Mouse (Mus musculus) heart, embryonic 13.5 days (tissue): Measurements from ENCODE around the gene Syne1. TPM values are rescaled to one million over a fixed set of nuclear protein-coding genes. Genes with fewer than 3 reads are reported as not detected.

Experiments
- ATAC-seq: fragments of 200-750 bp; cut with Nextera tagmentation; 2 replicates; pipeline ENCODE4 v1.8.0; 2017; ENCODE audit warnings: moderate TSS enrichment; ENCODE audit not compliant: insufficient number of reproducible peaks, low FRiP score, low TSS enrichment; ENCODE audit errors: extremely low read depth
- H3K27ac ChIP-seq: fragments of 300-500 bp; sonication (generic); replicated peaks from 2 replicates; pipeline ENCODE4 v1.5.1; 2015; ENCODE audit warnings: moderate library complexity, mild to moderate bottlenecking, inconsistent platforms
- H3K27me3 ChIP-seq: fragments of 300-500 bp; sonication (generic); replicated peaks from 2 replicates; pipeline ENCODE4 v1.6.1; 2015; ENCODE audit warnings: mild to moderate bottlenecking, inconsistent platforms
- H3K36me3 ChIP-seq: fragments of 300-500 bp; sonication (generic); 2 replicates; pipeline ENCODE4 v1.6.1; 2015; ENCODE audit warnings: mild to moderate bottlenecking, inconsistent platforms
- H3K4me1 ChIP-seq: fragments of 300-500 bp; sonication (generic); 2 replicates; pipeline ENCODE4 v1.6.1; 2015; ENCODE audit warnings: inconsistent platforms
- H3K4me2 ChIP-seq: fragments of 300-500 bp; sonication (generic); 2 replicates; pipeline ENCODE4 v1.6.1; 2015; ENCODE audit warnings: inconsistent platforms, mild to moderate bottlenecking, moderate library complexity
- H3K4me3 ChIP-seq: fragments of 300-500 bp; sonication (generic); 2 replicates; pipeline ENCODE4 v1.5.1; 2015; ENCODE audit warnings: moderate library complexity, mild to moderate bottlenecking, inconsistent platforms
- H3K9ac ChIP-seq: fragments of 300-500 bp; sonication (generic); 2 replicates; pipeline ENCODE4 v1.6.1; 2015; ENCODE audit warnings: inconsistent platforms, mild to moderate bottlenecking, moderate library complexity
- H3K9me3 ChIP-seq: fragments of 300-500 bp; sonication (generic); 2 replicates; pipeline ENCODE4 v1.6.1; 2016; ENCODE audit warnings: inconsistent platforms
- WGBS: fragments of 180-500 bp; shearing (Covaris S2); methylation state at CpG from one replicate; pipeline ENCODE4 v1.1.7; 2015; ENCODE audit warnings: mixed read lengths; 5-methylcytosine and 5-hydroxymethylcytosine counted together
- polyA plus RNA-seq: library from polyadenylated mRNA; unstranded; fragments of >200 nt; fragmentation: Nextera tagmentation; extraction: Ambion mirVana; gene quantifications from 2 replicates; pipeline ENCODE4 v1.2.1, GENCODE M21; 2015

Gene Syne1
- polyA plus RNA-seq, 1 experiment from 2014 or later = 14.6 TPM

GRCm38 (mm10) chr10:5197356-5197755 lies 353.9 kb downstream of the Syne1 start:
- peaks cover 11% of the 10 kb centered on the region for H3K4me1 ChIP-seq
- H3K36me3 ChIP-seq = peaks cover 33% of the 10 kb centered on the region
- H3K4me2 ChIP-seq = no peak overlapping the region
- H3K27me3 ChIP-seq = no peaks in the 10 kb centered on the region
- H3K27ac ChIP-seq = no peak overlapping the region
- no peaks in the 10 kb centered on the region for H3K9me3 ChIP-seq
- no peak overlapping the region for H3K4me3 ChIP-seq
- no peak for ATAC-seq
- 66% methylated on average over 2 of the region's 2 CpGs for WGBS
- H3K9ac ChIP-seq = no peak overlapping the region

DNA sequence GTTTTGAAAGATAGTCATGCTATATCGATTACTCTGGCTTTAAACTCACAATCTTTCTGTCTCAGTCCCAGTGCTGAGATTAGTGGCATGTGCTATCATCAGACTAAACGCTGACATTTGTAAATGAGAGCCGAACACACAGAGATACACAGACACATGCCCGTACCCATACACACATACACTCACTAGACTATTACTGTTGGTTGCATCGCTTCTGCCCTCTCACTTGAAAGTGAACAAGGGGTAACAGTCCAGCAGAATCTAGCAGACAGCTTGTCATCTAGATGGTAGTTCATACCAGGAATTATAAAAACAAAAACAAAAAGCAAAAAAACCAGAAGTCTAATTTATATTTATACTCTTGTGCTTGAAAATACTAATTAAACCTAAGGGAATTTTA lies 355.0 kb downstream of the Syne1 start:
- H3K4me3 ChIP-seq = no peak overlapping the region

DNA sequence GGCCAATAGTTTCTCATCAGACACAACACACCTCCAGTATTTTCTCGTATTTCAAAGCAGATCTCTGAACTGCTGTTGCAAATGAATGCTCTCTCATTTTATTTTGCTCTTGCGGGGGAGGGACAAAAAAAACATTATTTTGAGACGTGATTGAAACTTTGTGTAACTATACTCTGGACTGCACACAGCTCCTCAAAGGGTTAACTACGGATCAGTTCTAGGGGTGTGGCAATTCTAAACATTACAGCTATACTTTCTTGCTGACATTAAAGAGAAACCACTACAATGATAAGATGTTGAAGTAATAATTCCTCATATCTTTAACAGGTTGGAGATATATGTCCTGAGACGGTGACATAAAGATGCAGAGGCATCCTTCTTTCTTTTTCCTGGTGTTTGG lies 356.0 kb downstream of the Syne1 start:
- H3K4me3 ChIP-seq = no peak overlapping the region
- H3K9me3 ChIP-seq = no peaks in the 10 kb centered on the region
- peaks cover 26% of the 10 kb centered on the region for H3K36me3 ChIP-seq
- H3K27me3 ChIP-seq = no peaks in the 10 kb centered on the region
- H3K4me1 ChIP-seq = peaks cover 11% of the 10 kb centered on the region
- 60% methylated on average over 5 of the region's 5 CpGs for WGBS
- H3K27ac ChIP-seq = peak overlapping the region; percentile 88
- no peak overlapping the region for H3K9ac ChIP-seq
- peak overlapping the region; percentile 80 for H3K4me2 ChIP-seq
- no peak for ATAC-seq

More for the DNA sequence above, 355.0 kb downstream of the Syne1 start:
- WGBS = 84% methylated on average over 5 of the region's 5 CpGs
- Histone ChIP-seq H3K9me3 (no peaks in the 10 kb centered on the region), H3K27ac (no peak overlapping the region), H3K27me3 (no peaks in the 10 kb centered on the region), H3K9ac (no peak overlapping the region), H3K4me1 (peaks cover 11% of the 10 kb centered on the region), H3K36me3 (peaks cover 24% of the 10 kb centered on the region), H3K4me2 (no peak overlapping the region)
- ATAC-seq = no peak

DNA sequence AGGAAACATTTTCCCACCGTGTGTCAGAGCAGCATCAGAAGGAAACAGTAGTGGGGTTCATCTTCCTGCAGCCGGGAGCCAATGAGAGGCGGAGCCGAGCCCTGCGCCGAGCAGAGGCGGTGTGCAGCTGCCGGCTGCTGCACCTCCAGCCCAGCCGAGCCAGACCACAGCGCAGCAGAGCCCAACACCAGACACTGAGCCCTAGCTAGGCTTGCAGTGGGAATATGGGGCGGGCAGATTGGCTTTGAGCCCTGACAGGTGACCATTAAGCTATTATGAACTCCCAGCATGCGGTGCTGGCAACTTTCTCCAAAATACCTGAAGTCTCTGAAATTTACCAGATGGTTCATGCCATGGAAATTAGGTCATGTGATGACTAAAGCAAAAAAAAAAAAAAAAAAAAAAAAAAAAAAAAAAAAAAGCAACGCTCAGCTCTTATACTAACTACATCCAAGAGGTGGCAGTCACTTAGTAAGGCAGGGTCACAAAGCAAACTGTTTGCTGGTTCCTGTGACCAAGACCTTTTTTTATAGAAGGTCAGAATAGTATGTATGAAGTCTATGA lies 356.5 kb downstream of the Syne1 start:
- peak overlapping the region; percentile 80 for H3K4me2 ChIP-seq
- H3K9ac ChIP-seq = peak overlapping the region; percentile 79
- no peaks in the 10 kb centered on the region for H3K27me3 ChIP-seq
- no peaks in the 10 kb centered on the region for H3K9me3 ChIP-seq
- peak overlapping the region; percentile 88 for H3K27ac ChIP-seq
- peak overlapping the region; percentile 60 for H3K4me3 ChIP-seq
- H3K36me3 ChIP-seq = peaks cover 26% of the 10 kb centered on the region
- H3K4me1 ChIP-seq = peaks cover 11% of the 10 kb centered on the region
- peak; percentile 78 for ATAC-seq
- WGBS = 2% methylated on average over 13 of the region's 13 CpGs

DNA sequence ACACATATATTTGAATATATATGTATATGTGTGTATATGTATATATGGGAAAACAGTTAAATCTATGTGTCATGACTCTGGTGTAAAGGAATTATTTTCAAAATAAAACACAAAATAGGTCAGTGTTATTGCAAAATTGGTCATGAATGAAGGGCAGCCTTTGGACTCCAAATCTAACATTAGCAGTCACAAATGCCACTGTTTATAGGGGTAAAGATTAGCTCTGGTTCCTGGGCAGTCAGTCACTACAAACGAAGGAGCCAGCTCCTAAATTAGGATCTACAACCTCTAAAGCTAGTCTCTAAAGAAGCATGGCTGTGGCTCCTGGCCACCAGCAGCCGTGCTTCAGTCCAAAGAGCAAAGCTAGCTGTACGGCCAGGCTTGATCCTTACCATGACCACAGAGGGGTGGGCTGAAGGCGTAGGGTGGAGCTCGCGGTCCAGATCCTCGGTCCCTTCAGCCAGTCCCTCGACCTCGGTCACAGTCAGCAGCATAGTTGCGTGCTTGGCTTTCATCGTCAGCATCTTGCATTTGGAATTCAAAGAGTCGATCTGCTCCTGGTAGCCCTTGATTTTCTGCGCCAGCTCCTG lies 357.1 kb downstream of the Syne1 start:
- Histone ChIP-seq H3K27ac (peak overlapping the region; percentile 88), H3K27me3 (no peaks in the 10 kb centered on the region), H3K4me3 (peak overlapping the region; percentile 60), H3K9ac (peak overlapping the region; percentile 79), H3K4me1 (peaks cover 11% of the 10 kb centered on the region), H3K9me3 (peaks cover 3% of the 10 kb centered on the region; the same call in 1 of the 2 replicates), H3K4me2 (peak overlapping the region; percentile 80), H3K36me3 (peaks cover 27% of the 10 kb centered on the region)
- 2% methylated on average over 13 of the region's 13 CpGs for WGBS
- ATAC-seq = peak; percentile 35; the same call in 1 of the 2 replicates

GRCm38 (mm10) chr10:5192861-5193490 lies 358.3 kb downstream of the Syne1 start:
- no peaks in the 10 kb centered on the region for H3K27me3 ChIP-seq
- peaks cover 32% of the 10 kb centered on the region for H3K36me3 ChIP-seq
- H3K4me2 ChIP-seq = peak overlapping the region; percentile 31
- WGBS = 79% methylated on average over 9 of the region's 9 CpGs
- ATAC-seq = no peak
- no peak overlapping the region for H3K9ac ChIP-seq
- peaks cover 11% of the 10 kb centered on the region for H3K4me1 ChIP-seq
- H3K27ac ChIP-seq = no peak overlapping the region
- peaks cover 4% of the 10 kb centered on the region; the same call in 1 of the 2 replicates for H3K9me3 ChIP-seq
- H3K4me3 ChIP-seq = no peak overlapping the region

- ATAC-seq = no peak
- Histone ChIP-seq H3K4me3 (no peak overlapping the region), H3K4me1 (peaks cover 12% of the 10 kb centered on the region), H3K27me3 (no peaks in the 10 kb centered on the region), H3K27ac (no peak overlapping the region), H3K36me3 (peaks cover 37% of the 10 kb centered on the region), H3K9ac (no peak overlapping the region), H3K4me2 (no peak overlapping the region), H3K9me3 (peaks cover 4% of the 10 kb centered on the region; the same call in 1 of the 2 replicates)
- 71% methylated on average over 4 of the region's 4 CpGs for WGBS
These were observed 360.5 kb downstream of the Syne1 start for GRCm38 (mm10) chr10:5190756-5191155.

DNA sequence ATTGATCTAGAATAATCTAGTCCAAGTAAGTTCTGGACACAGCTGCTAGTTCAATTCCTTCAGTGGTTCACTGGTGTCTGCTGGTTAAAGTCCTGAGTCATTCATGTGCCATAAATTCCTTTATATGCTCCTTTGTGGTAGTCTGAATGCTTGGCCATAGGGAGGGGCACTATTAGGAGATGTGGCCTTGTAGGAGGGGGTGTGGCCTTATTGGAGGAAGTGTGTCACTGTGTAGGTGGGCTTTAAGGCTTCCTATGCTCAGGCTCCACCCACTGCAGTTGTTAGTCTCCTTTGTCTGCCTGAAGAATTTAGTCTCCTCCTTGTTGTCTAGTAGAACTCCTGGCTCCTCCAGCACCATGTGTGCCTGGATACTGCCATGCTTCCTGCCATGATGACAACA lies 362.4 kb downstream of the Syne1 start:
- H3K36me3 ChIP-seq = peaks cover 51% of the 10 kb centered on the region
- ATAC-seq = no peak
- no peak overlapping the region for H3K4me2 ChIP-seq

DNA sequence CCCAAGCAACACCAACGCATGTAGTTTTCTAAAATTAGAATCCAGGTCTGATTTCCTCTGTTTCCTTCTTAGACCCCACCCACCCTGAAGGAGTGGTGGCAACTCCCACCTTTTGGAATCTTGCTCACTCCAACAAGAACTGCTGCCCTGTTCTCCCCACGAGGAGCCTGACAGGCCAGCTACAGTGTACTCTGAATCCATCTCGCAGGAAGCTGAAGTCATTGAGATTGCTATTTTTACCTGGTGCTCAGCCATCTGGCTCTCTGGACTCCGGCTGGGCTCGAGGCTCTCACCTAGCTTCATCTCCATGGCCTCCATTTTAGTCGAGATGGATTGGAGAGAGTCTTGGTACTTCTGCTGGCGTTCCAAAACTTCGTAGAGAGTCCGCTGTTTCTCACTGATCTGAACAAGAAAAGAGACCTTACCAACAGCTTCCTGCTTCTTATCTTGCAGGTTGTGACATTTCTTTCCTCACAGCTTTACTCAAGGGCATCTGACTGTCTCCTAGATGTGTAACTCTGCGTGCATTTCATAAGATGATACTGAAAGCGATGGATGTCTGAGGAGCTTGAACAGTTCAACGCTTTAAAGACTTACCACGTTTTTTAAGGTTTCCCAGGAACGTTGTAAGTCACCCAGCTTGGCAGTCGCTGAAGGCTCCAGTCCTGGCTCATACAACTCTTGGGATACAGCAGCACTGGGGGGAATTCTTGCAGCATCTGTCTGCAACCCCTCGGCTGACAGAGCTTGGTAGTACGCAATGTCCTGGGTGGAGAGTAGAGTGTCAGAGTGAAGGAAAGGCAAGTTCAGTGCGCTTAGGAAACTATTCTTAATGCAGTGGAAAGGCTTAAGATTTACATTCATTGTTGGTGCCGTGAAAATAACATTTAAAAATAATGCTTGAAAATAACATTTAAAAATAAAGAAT lies 365.9 kb downstream of the Syne1 start:
- H3K9ac ChIP-seq = no peak overlapping the region; the same call in 1 of the 2 replicates
- H3K36me3 ChIP-seq = peaks cover 64% of the 10 kb centered on the region
- peaks cover 14% of the 10 kb centered on the region for H3K4me1 ChIP-seq
- ATAC-seq = no peak
- H3K27me3 ChIP-seq = no peaks in the 10 kb centered on the region
- peaks cover 4% of the 10 kb centered on the region; the same call in 1 of the 2 replicates for H3K9me3 ChIP-seq
- no peak overlapping the region for H3K4me3 ChIP-seq
- 44% methylated on average over 19 of the region's 19 CpGs for WGBS
- peak overlapping the region; percentile 4; the same call in 1 of the 2 replicates for H3K4me2 ChIP-seq
- H3K27ac ChIP-seq = peak overlapping the region; percentile 74

More for the DNA sequence above, 362.4 kb downstream of the Syne1 start:
- H3K27me3 ChIP-seq = no peaks in the 10 kb centered on the region
- peaks cover 14% of the 10 kb centered on the region for H3K4me1 ChIP-seq
- H3K4me3 ChIP-seq = no peak overlapping the region
- no peak overlapping the region for H3K27ac ChIP-seq
- H3K9me3 ChIP-seq = peaks cover 4% of the 10 kb centered on the region; the same call in 1 of the 2 replicates
- H3K9ac ChIP-seq = no peak overlapping the region

- Histone ChIP-seq H3K27me3 (no peaks in the 10 kb centered on the region), H3K4me2 (no peak overlapping the region), H3K36me3 (peaks cover 50% of the 10 kb centered on the region), H3K4me1 (peaks cover 22% of the 10 kb centered on the region), H3K27ac (no peak overlapping the region), H3K4me3 (no peak overlapping the region), H3K9me3 (no peaks in the 10 kb centered on the region), H3K9ac (no peak overlapping the region)
- WGBS = 79% methylated on average over 4 of the region's 4 CpGs
- ATAC-seq = no peak
These were observed 369.5 kb downstream of the Syne1 start for GRCm38 (mm10) chr10:5181771-5182176.

- H3K36me3 ChIP-seq = peaks cover 45% of the 10 kb centered on the region
- no peak overlapping the region for H3K27ac ChIP-seq
- H3K4me3 ChIP-seq = no peak overlapping the region
- H3K9ac ChIP-seq = no peak overlapping the region
- H3K27me3 ChIP-seq = no peaks in the 10 kb centered on the region
- no peak for ATAC-seq
- no peaks in the 10 kb centered on the region for H3K9me3 ChIP-seq
- WGBS = 79% methylated on average over 3 of the region's 3 CpGs
- H3K4me2 ChIP-seq = no peak overlapping the region
- peaks cover 26% of the 10 kb centered on the region for H3K4me1 ChIP-seq
These were observed 371.4 kb downstream of the Syne1 start for GRCm38 (mm10) chr10:5179891-5180290.
